Mouse (Mus musculus): Measurements from ENCODE around the gene Ptprk.

Ptprk gene

GRCm38 (mm10) chr10:28113879-28114278 lies 39.3 kb downstream of the Ptprk start:
- no peak for DNase-seq

DNA sequence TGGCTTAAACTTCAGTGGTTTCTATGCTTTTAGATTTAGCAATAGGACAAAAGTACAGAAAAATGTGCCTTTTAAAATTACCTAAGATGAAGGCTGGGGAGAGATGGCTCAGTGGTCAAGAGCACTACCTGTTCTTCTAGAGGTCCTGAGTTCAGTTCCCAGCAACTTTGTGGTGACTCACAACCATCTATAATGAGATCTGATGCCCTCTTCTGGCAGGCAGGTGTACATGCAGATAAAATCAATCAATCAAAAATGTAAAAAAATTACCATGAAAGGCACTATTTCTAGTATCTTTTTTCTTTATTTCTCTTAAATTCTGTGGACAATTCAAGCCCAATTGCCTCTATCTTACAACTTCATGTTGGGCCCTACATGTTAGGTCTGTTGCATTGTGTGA lies 42.4 kb downstream of the Ptprk start:
- no peak for DNase-seq

DNA sequence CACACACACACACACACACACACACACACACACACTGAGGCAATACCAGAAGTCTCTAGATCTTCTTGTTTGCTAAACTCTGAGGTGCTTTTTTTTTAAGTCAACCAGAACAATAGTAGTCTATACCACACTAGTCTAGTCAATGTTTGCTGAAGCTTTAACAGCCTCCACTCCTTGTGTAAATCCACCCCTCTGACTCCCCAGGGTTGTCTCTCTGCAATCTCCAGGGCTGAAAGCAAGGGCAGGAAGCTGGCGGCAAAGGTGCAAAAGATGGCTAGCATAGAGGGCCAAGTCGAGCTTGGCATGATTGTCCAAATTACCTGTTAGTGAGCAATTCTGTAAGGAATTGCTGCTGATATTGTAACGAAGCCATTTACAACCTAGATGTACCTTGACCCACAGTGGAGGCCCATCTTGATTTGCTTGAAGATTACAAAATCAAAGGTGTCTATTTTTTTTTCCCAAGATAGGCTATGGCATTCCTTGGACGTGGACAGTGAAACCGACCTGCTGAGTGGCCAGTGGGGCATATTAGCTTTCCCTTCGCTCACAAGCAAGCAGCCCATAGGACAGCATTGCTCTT lies 44.3 kb downstream of the Ptprk start:
- no peak for DNase-seq

GRCm38 (mm10) chr10:28123881-28124280 lies 49.3 kb downstream of the Ptprk start:
- no peak for DNase-seq

- DNase-seq = no peak
Observed at GRCm38 (mm10) chr10:28128011-28128410, 53.4 kb downstream of the Ptprk start.

DNA sequence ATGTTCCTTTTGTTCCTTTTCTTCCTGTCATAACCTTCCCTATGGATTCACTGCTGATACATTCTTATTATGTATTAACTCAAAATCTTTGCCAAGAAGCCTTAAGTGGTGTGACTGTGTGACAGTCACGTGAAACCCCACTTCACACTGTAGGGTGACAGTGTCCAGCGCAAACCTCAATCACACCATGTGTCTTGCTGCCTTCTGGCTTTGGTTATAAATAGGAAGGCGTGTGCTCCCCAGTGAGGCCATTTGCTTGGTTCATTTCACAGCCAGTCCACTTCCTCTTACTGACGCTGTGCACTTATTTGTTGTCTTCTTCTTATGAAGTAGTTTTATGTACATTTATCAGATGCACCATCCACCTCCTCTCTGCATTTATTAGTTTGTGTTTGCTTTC lies 53.8 kb downstream of the Ptprk start:
- DNase-seq = no peak

GRCm38 (mm10) chr10:28130422-28130821 lies 55.8 kb downstream of the Ptprk start:
- DNase-seq = no peak

- DNase-seq = no peak
Observed at GRCm38 (mm10) chr10:28133770-28134169, 59.1 kb downstream of the Ptprk start.

- no peak for DNase-seq
Observed at GRCm38 (mm10) chr10:28138399-28138798, 63.8 kb downstream of the Ptprk start.

- DNase-seq = no peak
Observed at GRCm38 (mm10) chr10:28144459-28144858, 69.8 kb downstream of the Ptprk start.

DNA sequence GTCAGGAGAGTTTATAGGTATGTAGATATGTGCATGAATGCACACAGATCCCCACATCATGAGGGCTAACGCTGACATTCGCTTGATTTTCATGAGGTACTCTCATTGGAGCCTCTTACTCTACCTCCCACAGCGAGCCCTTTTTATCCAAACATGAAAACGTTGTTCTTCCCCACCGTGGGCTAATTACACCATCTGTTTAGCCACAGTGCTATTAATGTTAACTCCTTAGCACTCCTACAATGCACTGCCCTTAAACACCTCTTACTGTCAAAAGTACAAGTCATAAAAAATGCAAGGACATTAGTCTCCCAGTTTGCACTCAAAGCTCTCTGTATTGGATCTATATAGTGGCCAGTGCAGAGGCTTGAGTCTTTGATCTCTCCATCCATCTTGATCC lies 70.7 kb downstream of the Ptprk start:
- DNase-seq = no peak

DNA sequence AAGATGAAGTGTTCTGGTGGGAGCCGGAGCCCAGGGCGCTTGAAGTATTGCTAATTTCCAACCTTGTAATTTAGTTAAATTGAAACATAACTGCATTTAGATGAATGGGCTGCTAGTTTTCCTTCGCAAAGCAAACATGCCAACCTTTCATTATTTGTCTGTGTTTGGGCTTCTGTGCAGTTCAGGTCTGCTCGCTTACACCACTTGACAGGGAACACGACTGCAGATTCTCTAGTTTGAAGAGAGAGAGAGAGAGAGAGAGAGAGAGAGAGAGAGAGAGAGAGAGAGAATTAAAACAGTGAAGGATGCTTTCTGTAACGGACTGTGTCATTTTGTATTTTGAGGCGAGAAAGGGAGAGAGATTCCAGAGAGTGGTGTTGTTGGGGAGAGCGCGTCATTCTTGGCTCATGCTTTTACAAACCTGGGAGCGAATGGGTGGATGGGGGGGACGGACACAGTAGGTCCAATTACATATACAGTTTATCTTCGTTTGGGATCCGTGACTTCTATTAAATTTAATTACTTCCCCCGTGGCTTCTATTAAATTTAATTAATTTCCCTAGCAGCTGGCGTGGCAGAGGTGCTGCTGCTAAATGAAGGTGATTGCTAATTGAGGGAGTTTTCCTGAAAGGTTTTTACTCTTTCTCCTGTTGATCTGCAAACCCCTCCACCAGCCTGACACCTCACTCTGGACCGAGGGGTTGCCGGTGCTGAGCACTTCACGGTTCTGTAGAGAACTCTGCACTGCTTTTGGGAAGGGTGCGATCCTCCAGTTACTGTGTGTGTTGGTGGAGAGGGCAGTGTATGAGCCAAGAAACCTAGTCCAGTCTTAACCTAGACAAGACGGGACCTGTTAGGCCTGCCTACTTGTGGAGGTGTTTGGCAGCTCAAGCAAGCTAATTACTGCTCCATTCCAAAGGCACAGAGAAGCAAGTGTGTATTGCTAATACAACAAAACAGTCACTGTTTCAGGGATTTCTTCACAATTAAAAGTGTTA lies 81.4 kb downstream of the Ptprk start:
- no peak for DNase-seq

DNA sequence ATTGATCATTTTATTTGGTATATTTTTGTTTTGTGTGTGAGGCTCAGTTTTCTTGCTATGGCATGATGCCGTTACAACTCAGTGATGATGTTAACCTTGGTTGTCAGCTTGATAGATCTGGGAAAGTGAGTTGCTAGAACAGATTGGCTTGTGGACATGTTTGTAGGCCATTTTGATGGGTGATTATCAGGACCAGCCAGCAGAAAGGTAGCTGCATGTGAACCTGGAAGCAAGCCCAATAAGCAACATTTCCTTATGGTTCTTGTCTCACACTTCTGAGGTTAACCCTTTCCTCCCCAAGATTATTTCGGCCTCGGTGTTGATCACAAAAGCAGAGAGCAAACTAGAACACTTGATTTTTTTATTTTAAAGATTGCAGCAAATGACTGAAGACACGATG lies 85.1 kb downstream of the Ptprk start:
- no peak for DNase-seq

GRCm38 (mm10) chr10:28161306-28161705 lies 86.7 kb downstream of the Ptprk start:
- no peak for DNase-seq

GRCm38 (mm10) chr10:28164250-28164649 lies 89.6 kb downstream of the Ptprk start:
- DNase-seq = no peak

- no peak for DNase-seq
Observed at GRCm38 (mm10) chr10:28164746-28165145, 90.1 kb downstream of the Ptprk start.

DNA sequence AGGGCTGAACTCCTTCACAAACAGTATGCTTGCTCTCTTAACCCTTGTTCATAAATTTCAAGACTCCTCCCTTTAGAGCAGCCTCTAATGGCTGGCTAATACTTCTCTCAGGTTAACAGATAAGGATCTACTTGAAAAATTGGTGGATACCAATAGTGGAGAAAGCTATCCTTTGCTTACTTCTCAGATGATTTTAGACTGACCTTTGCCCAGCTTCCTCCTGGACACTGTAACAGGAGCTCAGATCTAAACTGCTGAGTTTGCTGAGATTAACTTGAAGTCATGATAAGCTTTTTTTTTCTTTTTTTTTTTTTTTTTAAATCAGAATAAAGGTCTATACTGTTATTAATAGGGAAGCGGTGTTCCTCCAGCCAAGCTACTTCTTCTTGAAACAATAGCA lies 92.0 kb downstream of the Ptprk start:
- DNase-seq = no peak

DNA sequence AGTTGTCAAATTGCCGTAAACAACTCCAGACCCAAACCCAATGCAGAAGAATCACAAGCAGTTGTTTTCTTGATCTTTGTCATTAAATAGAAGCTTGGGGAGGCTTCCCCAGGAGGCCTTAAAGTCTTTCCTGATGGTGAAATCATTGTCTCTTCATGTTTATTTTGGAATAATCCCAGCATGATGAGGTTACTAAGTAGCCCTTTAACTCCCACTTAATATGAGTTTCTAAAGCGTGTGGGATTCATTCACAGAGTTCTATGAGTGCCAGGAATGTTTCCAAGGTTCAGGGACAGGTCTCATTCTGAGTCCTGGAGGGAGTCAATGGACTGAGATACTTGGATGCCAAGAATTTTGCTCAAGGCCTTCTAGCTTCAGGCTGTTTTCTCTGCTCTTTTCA lies 92.5 kb downstream of the Ptprk start:
- DNase-seq = no peak

GRCm38 (mm10) chr10:28171196-28171595 lies 96.6 kb downstream of the Ptprk start:
- DNase-seq = no peak

DNA sequence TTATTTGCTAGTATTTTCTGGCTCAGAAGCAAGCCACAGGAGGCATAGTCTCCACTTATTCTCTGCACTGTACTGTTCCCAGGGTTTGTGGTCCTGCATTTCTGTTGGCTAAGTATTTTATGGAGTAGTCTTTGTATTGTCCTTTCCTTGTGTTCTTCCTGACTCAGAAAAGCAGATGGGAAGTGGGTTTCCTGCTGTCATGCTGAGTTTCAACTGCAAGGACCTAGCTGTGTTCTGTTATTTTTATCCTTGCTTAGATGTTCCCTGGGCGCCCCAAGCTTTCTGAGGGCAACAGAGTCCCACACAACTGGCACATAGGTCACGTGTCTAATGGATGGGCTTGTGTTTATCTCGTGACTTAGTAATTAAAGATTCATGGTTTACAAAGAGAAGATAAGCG lies 104.3 kb downstream of the Ptprk start:
- DNase-seq = no peak

GRCm38 (mm10) chr10:28182081-28182480 lies 107.5 kb downstream of the Ptprk start:
- no peak for DNase-seq

DNA sequence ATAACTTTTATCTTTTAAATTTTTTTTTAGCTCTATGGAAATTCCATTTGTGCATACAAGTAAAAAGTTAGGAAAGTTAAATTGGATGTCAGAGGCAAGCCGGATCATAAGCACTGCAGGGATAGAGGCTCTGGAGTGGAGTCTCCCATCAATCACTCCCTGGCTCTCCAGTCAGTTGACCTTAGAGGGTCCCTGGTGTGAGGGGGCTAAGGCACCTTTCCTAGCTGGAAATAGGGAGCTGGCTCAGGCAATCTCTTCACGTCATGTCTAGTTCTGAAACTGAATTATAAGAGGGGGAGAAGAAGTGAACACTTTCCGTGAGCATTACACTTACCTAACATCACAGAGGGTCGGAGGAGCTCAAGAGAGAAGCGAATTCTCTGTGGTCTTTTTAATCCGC lies 110.1 kb downstream of the Ptprk start:
- no peak for DNase-seq

- no peak for DNase-seq
Observed at GRCm38 (mm10) chr10:28185326-28185725, 110.7 kb downstream of the Ptprk start.

DNA sequence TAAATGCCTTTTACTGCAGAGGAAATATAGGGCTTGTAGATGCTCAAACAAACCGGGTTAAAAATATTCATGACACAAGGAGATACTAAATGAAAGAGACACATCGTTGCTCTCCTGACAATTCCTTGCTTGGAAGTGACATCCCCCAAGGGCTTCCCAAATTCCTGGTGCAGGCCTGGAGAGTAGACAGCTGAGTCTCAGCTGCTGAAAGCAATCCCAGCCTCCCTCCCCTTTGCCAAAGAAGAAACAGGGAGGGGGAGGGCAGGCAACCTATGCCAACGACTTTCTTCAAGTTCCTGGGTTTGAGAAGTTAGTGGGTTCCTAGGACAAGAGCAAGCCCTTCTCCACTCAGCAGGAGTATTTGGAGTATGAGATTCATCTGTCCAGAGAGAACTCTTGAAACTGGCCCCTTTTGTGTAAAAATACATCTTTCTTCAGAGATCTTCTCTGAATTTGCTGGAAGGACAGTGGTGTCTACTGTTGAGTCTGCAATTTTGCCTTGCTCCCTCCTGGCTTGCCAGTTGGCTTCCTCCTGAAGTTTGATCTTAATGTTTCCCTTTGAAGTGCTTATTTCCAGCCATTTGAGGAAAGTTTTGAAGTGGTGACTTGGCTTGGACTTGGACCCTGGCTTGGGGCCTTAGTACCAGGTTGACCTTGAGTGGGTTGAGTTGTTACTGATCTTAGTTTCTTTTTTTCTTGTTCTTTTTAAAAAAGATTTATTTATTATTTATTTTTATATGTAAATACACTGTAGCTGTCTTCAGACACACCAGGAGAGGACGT lies 111.6 kb downstream of the Ptprk start:
- DNase-seq = no peak
